Mouse (Mus musculus): ENCODE data around the gene Kalrn.

Kalrn gene

GRCm38 (mm10) chr16:34494741-34495140 lies 78.6 kb downstream of the Kalrn start:
- no peak for DNase-seq

GRCm38 (mm10) chr16:34493914-34494313 lies 79.4 kb downstream of the Kalrn start:
- no peak for DNase-seq

- DNase-seq: no peak
Observed at GRCm38 (mm10) chr16:34491225-34491624, 82.1 kb downstream of the Kalrn start.

GRCm38 (mm10) chr16:34490506-34490905 lies 82.8 kb downstream of the Kalrn start:
- no peak for DNase-seq

- no peak for DNase-seq
Observed at GRCm38 (mm10) chr16:34489805-34490325, 83.5 kb downstream of the Kalrn start.

- DNase-seq: no peak
Observed at GRCm38 (mm10) chr16:34487823-34488222, 85.5 kb downstream of the Kalrn start.

GRCm38 (mm10) chr16:34487268-34487667 lies 86.1 kb downstream of the Kalrn start:
- DNase-seq: no peak

GRCm38 (mm10) chr16:34485483-34485882 lies 87.8 kb downstream of the Kalrn start:
- DNase-seq: peak; percentile 9 to 40

- no peak for DNase-seq
Observed at GRCm38 (mm10) chr16:34484921-34485320, 88.4 kb downstream of the Kalrn start.

- no peak for DNase-seq
Observed at GRCm38 (mm10) chr16:34484213-34484612, 89.1 kb downstream of the Kalrn start.

- DNase-seq: no peak
Observed at GRCm38 (mm10) chr16:34483716-34484115, 89.6 kb downstream of the Kalrn start.

GRCm38 (mm10) chr16:34474741-34475140 lies 98.6 kb downstream of the Kalrn start:
- DNase-seq: no peak

GRCm38 (mm10) chr16:34473891-34474290 lies 99.4 kb downstream of the Kalrn start:
- no peak for DNase-seq

- DNase-seq: no peak
Observed at GRCm38 (mm10) chr16:34471441-34471840, 101.9 kb downstream of the Kalrn start.

- DNase-seq: no peak
Observed at GRCm38 (mm10) chr16:34470343-34470742, 103.0 kb downstream of the Kalrn start.

- no peak for DNase-seq
Observed at GRCm38 (mm10) chr16:34469277-34469868, 104.0 kb downstream of the Kalrn start.

- DNase-seq: peak; percentile 10 to 16
Observed at GRCm38 (mm10) chr16:34466649-34467048, 106.7 kb downstream of the Kalrn start.

- DNase-seq: peak in 1 of 2 experiments; percentile 24
Observed at GRCm38 (mm10) chr16:34456314-34456713, 117.0 kb downstream of the Kalrn start.

GRCm38 (mm10) chr16:34445666-34446065 lies 127.7 kb downstream of the Kalrn start:
- DNase-seq: no peak

GRCm38 (mm10) chr16:34441704-34442103 lies 131.6 kb downstream of the Kalrn start:
- DNase-seq: no peak

GRCm38 (mm10) chr16:34440994-34441414 lies 132.3 kb downstream of the Kalrn start:
- DNase-seq: peak; percentile 23 to 52

GRCm38 (mm10) chr16:34440019-34440615 lies 133.2 kb downstream of the Kalrn start:
- DNase-seq: peak in 1 of 2 experiments; percentile 27

GRCm38 (mm10) chr16:34430131-34430530 lies 143.2 kb downstream of the Kalrn start:
- no peak for DNase-seq

- no peak for DNase-seq
Observed at GRCm38 (mm10) chr16:34427654-34428053, 145.7 kb downstream of the Kalrn start.
